In the genomic region with DNA sequence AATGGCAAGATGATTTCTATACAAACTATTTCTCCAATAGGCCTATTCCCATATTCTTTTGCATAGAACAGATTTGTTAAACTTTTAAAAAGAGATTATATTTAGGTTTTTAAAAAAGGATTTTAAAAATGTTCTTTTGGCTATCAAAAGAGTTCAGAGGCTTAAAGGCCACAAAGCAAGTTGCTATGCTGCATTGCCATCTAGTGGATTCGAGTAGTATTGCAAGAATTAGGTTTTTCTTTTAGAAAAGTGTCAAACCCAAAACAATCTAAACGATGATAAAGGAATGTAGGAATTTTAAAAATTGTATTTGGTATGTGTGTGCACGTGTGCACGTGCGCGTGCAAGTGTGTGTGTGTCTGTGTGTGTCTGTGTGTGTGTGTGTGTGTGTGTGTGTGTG, we compare ENCODE assay signal across 11 mouse cellular contexts.
DNase-seq lines count a peak whose midpoint lies in the region; ATAC-seq lines count a peak whose summit lies in the region.
"Had no signal": no experiment of that assay in that cellular context is flagged by ENCODE, and none has a peak within 500 bp of the region (broad histone marks: within the 10 kb centered on the region; RNA-seq: fewer than 3 reads in every experiment).

No protein-coding gene starts in this region.

- no peaks in the 10 kb centered on the region for H3K4me1 ChIP-seq in heart, embryonic 12.5 days (replicated peaks)
- H3K4me1 ChIP-seq in midbrain, embryonic 14.5 days (ENCODE audit: control insufficient read depth, insufficient read depth, low read length), result no peaks in the 10 kb centered on the region
- no peaks in the 10 kb centered on the region for H3K4me1 ChIP-seq in midbrain, embryonic 13.5 days (replicated peaks)
- H3K4me1 ChIP-seq: lung, embryonic 15.5 days had no signal

- H3K4me3 ChIP-seq in heart, embryonic 12.5 days, result no peak overlapping the region
- H3K4me3 ChIP-seq in midbrain, embryonic 14.5 days (replicated peaks; ENCODE audit: low read depth, low read length), result no peak overlapping the region
- H3K4me3 ChIP-seq in midbrain, embryonic 13.5 days (replicated peaks), result no peak overlapping the region
- H3K4me3 ChIP-seq: lung, embryonic 15.5 days had no signal

- no peaks in the 10 kb centered on the region for H3K27me3 ChIP-seq in heart, embryonic 12.5 days (replicated peaks)
- no peaks in the 10 kb centered on the region for H3K27me3 ChIP-seq in midbrain, embryonic 14.5 days (ENCODE audit: control insufficient read depth, insufficient read depth, low read length)
- H3K27me3 ChIP-seq in midbrain, embryonic 13.5 days, result no peaks in the 10 kb centered on the region
- H3K27me3 ChIP-seq: lung, embryonic 15.5 days had no signal

- no peak for ATAC-seq in heart, embryonic 12.5 days (ENCODE audit: insufficient number of reproducible peaks, low FRiP score)
- no peak for ATAC-seq in midbrain, embryonic 14.5 days (ENCODE audit: low FRiP score, low TSS enrichment)
- no peak for ATAC-seq in midbrain, embryonic 13.5 days
- ATAC-seq: hindbrain, embryonic 16.5 days had no signal

- no peak overlapping the region for H3K4me2 ChIP-seq in heart, embryonic 12.5 days
- H3K4me2 ChIP-seq in midbrain, embryonic 14.5 days (ENCODE audit: low read length), result no peak overlapping the region
- no peak overlapping the region for H3K4me2 ChIP-seq in midbrain, embryonic 13.5 days (replicated peaks)
- H3K4me2 ChIP-seq: lung, embryonic 15.5 days had no signal

- no peaks in the 10 kb centered on the region for H3K36me3 ChIP-seq in heart, embryonic 12.5 days
- no peaks in the 10 kb centered on the region for H3K36me3 ChIP-seq in midbrain, embryonic 14.5 days (ENCODE audit: control insufficient read depth, insufficient read depth, low read length)
- H3K36me3 ChIP-seq in midbrain, embryonic 13.5 days, result no peaks in the 10 kb centered on the region
- H3K36me3 ChIP-seq: lung, embryonic 15.5 days had no signal

- DNase-seq in heart, adult 8-10 months (ENCODE audit: low spot score), result peak; percentile 49
- peak; percentile 82 for DNase-seq in midbrain, embryonic 14.5 days
- peak; percentile 3 for DNase-seq in c-Kit-negative CD71-positive TER-119-positive erythroid progenitor cells, embryonic 14.5 days (ENCODE audit: low read depth, low spot score)
- DNase-seq in retina, postnatal 7 days (ENCODE audit: low read depth, low spot score), result peak; percentile 39
- DNase-seq in spleen, postnatal 14 days (ENCODE audit: low spot score in 2 of 2), result no peak
- no peak for DNase-seq in ovary, postnatal 36 days (ENCODE audit: low spot score)
- DNase-seq: right cerebral cortex, postnatal 14 days had no signal

- no peak overlapping the region for H3K9ac ChIP-seq in heart, embryonic 12.5 days
- no peak overlapping the region for H3K9ac ChIP-seq in midbrain, embryonic 14.5 days (replicated peaks; ENCODE audit: low read length)
- no peak overlapping the region for H3K9ac ChIP-seq in midbrain, embryonic 13.5 days (replicated peaks)
- H3K9ac ChIP-seq: lung, embryonic 15.5 days had no signal

- no peak overlapping the region for H3K27ac ChIP-seq in heart, embryonic 12.5 days (ENCODE audit: poor library complexity, severe bottlenecking)
- no peak overlapping the region for H3K27ac ChIP-seq in midbrain, embryonic 14.5 days (replicated peaks; ENCODE audit: low read depth, low read length)
- H3K27ac ChIP-seq in midbrain, embryonic 13.5 days, result no peak overlapping the region
- H3K27ac ChIP-seq: lung, embryonic 15.5 days had no signal

- H3K9me3 ChIP-seq in heart, embryonic 12.5 days (replicated peaks), result peaks cover 5% of the 10 kb centered on the region; the same call in 1 of the 2 replicates
- H3K9me3 ChIP-seq in midbrain, embryonic 14.5 days (ENCODE audit: control insufficient read depth, low read length), result no peaks in the 10 kb centered on the region
- no peaks in the 10 kb centered on the region for H3K9me3 ChIP-seq in midbrain, embryonic 13.5 days
- H3K9me3 ChIP-seq: lung, embryonic 15.5 days had no signal

- 8% methylated on average over 6 of the region's 6 CpGs for WGBS in heart, embryonic 12.5 days
- WGBS in midbrain, embryonic 14.5 days, result 8% methylated on average over 6 of the region's 6 CpGs
- WGBS in midbrain, embryonic 13.5 days, result 9% methylated on average over 6 of the region's 6 CpGs

Comparison
In these comparisons a context has a peak if more than half of its experiments do, and no peak if none do; other contexts are left out.
1. DNase-seq: peak in heart, adult 8-10 months (single experiment), midbrain, embryonic 14.5 days (single experiment), c-Kit-negative CD71-positive TER-119-positive erythroid progenitor cells, embryonic 14.5 days (single experiment) and retina, postnatal 7 days (single experiment); none in spleen, postnatal 14 days (0 of 2) and ovary, postnatal 36 days (single experiment).